ENCODE assay signal across 8 mouse cellular contexts in genomic region chr14:115831219-115831755, GRCm38 (mm10).
DNase-seq lines count a peak whose midpoint lies in the region; ATAC-seq and TF ChIP-seq lines count a peak whose summit lies in the region.

No protein-coding gene starts in this region.

- H3K36me3 ChIP-seq in spleen, adult 2 months (ENCODE audit: control insufficient read depth, insufficient read depth, low read length), result no peaks in the 10 kb centered on the region
- H3K36me3 ChIP-seq in midbrain, postnatal 0 days (ENCODE audit: insufficient read depth, low read length), result no peaks in the 10 kb centered on the region

- H3K4me2 ChIP-seq in midbrain, postnatal 0 days (ENCODE audit: low read depth, low read length, poor library complexity, severe bottlenecking), result no peak overlapping the region

- H3K9ac ChIP-seq in midbrain, postnatal 0 days (replicated peaks; ENCODE audit: low read length, poor library complexity, severe bottlenecking), result no peak overlapping the region

- 1% methylated on average over 7 of the region's 7 CpGs for WGBS in spleen, adult 2 months
- WGBS in midbrain, postnatal 0 days, result under 1% methylated on average over 7 of the region's 7 CpGs

- peak; percentile 41; the same call in 1 of the 2 replicates for TF ChIP-seq CTCF in spleen, adult 2 months (IDR thresholded peaks at IDR 0.05; ENCODE audit: extremely low read depth, insufficient read depth, insufficient read length, insufficient replicate concordance)
- TF ChIP-seq CTCF in midbrain, postnatal 0 days (IDR thresholded peaks at IDR 0.05), result peak; percentile 99

- H3K4me3 ChIP-seq in spleen, adult 2 months (ENCODE audit: extremely low read depth, insufficient read depth, insufficient read length), result no peak overlapping the region
- no peak overlapping the region for H3K4me3 ChIP-seq in midbrain, postnatal 0 days (ENCODE audit: low read depth, low read length)

- H3K27ac ChIP-seq in spleen, adult 2 months (ENCODE audit: insufficient read depth, low read length), result no peak overlapping the region
- no peak overlapping the region for H3K27ac ChIP-seq in midbrain, postnatal 0 days (ENCODE audit: low read depth, low read length)

- no peaks in the 10 kb centered on the region for H3K27me3 ChIP-seq in spleen, adult 2 months (ENCODE audit: control insufficient read depth, insufficient read depth, low read length)
- H3K27me3 ChIP-seq in midbrain, postnatal 0 days (ENCODE audit: insufficient read depth, low read length), result no peaks in the 10 kb centered on the region

- no peak for ATAC-seq in midbrain, postnatal 0 days (ENCODE audit: low FRiP score)

- TF ChIP-seq POLR2A in spleen, adult 2 months (IDR thresholded peaks at IDR 0.05; ENCODE audit: low read depth, low read length), result no peak

- H3K4me1 ChIP-seq in spleen, adult 2 months (ENCODE audit: control insufficient read depth, insufficient read depth, insufficient read length), result no peaks in the 10 kb centered on the region
- no peaks in the 10 kb centered on the region for H3K4me1 ChIP-seq in midbrain, postnatal 0 days (ENCODE audit: insufficient read depth, low read length)

- DNase-seq in spleen, adult 2 months (ENCODE audit: low read depth in 1 of 2, low spot score in 2 of 2), result no peak
- no peak for DNase-seq in spleen, adult 12 weeks (ENCODE audit: low spot score)
- DNase-seq in c-Kit-positive CD71-positive TER-119-positive erythroid progenitor cells, embryonic 14.5 days (ENCODE audit: low spot score), result peak; percentile 37
- DNase-seq in forelimb bud, embryonic 11.5 days (ENCODE audit: low read depth, low spot score), result peak; percentile 80
- DNase-seq in hindlimb bud, embryonic 11.5 days (ENCODE audit: extremely low spot score, low read depth, low spot score), result peak; percentile 70
- DNase-seq in left cerebral cortex, postnatal 25 days (ENCODE audit: low spot score in 2 of 2), result peak; percentile 75 to 85
- peak; percentile 83 for DNase-seq in midbrain, postnatal 0 days (ENCODE audit: low spot score)
- DNase-seq in testis, postnatal 14 days (ENCODE audit: low spot score), result peak; percentile 33

- no peaks in the 10 kb centered on the region for H3K9me3 ChIP-seq in midbrain, postnatal 0 days (ENCODE audit: low read length)

- intact Hi-C loops in left cerebral cortex, postnatal 25 days (cut with DNase I), result loop anchor here (5.0 kb wide), 1 partner anchor 1096 kb away; the partner anchor contains the start of gene Gpc6

Comparison
In these comparisons a context has a peak if more than half of its experiments do, and no peak if none do; other contexts are left out.
1. DNase-seq: peak in c-Kit-positive CD71-positive TER-119-positive erythroid progenitor cells, embryonic 14.5 days (single experiment), forelimb bud, embryonic 11.5 days (single experiment), hindlimb bud, embryonic 11.5 days (single experiment), left cerebral cortex, postnatal 25 days (2 of 2), midbrain, postnatal 0 days (single experiment) and testis, postnatal 14 days (single experiment); none in spleen, adult 2 months (0 of 2) and spleen, adult 12 weeks (single experiment).